Mouse (Mus musculus): ENCODE measurements around the gene St3gal5. TPM values are rescaled to one million over a fixed set of nuclear protein-coding genes. Genes with fewer than 3 reads are reported as not detected.

Gene St3gal5
- polyA plus RNA-seq, 1 experiment: 10.4 TPM

DNA sequence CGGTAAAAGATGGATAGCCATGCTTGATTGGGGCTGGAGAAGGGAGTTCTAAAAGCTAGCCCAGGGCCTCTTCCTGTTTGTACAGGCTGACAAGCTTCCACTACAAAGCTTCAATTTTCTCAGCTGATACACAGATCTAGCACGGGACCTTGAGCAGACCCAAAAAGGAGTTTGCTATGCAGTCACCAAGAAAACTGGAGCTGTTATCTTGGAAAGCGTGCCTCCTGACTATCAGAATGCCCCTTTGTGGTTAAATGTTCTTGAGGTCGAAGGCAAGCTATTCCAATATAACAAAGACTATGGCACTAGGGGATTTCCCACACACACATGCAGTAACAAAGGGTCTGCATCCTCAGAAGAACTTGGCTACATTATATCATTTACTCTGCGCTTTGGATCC is 1.2 kb upstream of the St3gal5 start:
- H3K4me1 ChIP-seq (ENCODE audit: control insufficient read depth, insufficient read depth, low read length): no peaks in the 10 kb centered on the region

GRCm38 (mm10) chr6:72096669-72097068 is 723 bp upstream of the St3gal5 start:
- no peaks in the 10 kb centered on the region for H3K4me1 ChIP-seq (ENCODE audit: control insufficient read depth, insufficient read depth, low read length)
- TF ChIP-seq POLR2A (IDR thresholded peaks at IDR 0.05; ENCODE audit: low read depth, low read length) (no peak), CTCF (conservative IDR thresholded peaks at IDR 0.05; ENCODE audit: insufficient read depth, insufficient read length, low read depth, low read length) (no peak)
- no peak for DNase-seq
- H3K27me3 ChIP-seq (replicated peaks; ENCODE audit: control insufficient read depth, insufficient read depth, low read length): no peaks in the 10 kb centered on the region
- H3K4me3 ChIP-seq (ENCODE audit: insufficient read depth, low read depth, low read length): peak overlapping the region; percentile 69; the same call in 1 of the 2 replicates
- H3K36me3 ChIP-seq (ENCODE audit: control insufficient read depth, insufficient read depth, low read length): no peaks in the 10 kb centered on the region
- no peak overlapping the region for H3K27ac ChIP-seq (ENCODE audit: insufficient read depth, low read depth, low read length)
- 59% methylated on average over 8 of the region's 8 CpGs for WGBS

More for the DNA sequence above, 1.2 kb upstream of the St3gal5 start:
- TF ChIP-seq CTCF (conservative IDR thresholded peaks at IDR 0.05; ENCODE audit: insufficient read depth, insufficient read length, low read depth, low read length) (no peak), POLR2A (IDR thresholded peaks at IDR 0.05; ENCODE audit: low read depth, low read length) (no peak)
- peak overlapping the region; percentile 39; the same call in 1 of the 2 replicates for H3K27ac ChIP-seq (ENCODE audit: insufficient read depth, low read depth, low read length)
- H3K27me3 ChIP-seq (replicated peaks; ENCODE audit: control insufficient read depth, insufficient read depth, low read length): no peaks in the 10 kb centered on the region
- no peak overlapping the region for H3K4me3 ChIP-seq (ENCODE audit: insufficient read depth, low read depth, low read length)
- peak; percentile 31 for DNase-seq
- WGBS: 67% methylated on average over 5 of the region's 5 CpGs
- no peaks in the 10 kb centered on the region for H3K36me3 ChIP-seq (ENCODE audit: control insufficient read depth, insufficient read depth, low read length)

DNA sequence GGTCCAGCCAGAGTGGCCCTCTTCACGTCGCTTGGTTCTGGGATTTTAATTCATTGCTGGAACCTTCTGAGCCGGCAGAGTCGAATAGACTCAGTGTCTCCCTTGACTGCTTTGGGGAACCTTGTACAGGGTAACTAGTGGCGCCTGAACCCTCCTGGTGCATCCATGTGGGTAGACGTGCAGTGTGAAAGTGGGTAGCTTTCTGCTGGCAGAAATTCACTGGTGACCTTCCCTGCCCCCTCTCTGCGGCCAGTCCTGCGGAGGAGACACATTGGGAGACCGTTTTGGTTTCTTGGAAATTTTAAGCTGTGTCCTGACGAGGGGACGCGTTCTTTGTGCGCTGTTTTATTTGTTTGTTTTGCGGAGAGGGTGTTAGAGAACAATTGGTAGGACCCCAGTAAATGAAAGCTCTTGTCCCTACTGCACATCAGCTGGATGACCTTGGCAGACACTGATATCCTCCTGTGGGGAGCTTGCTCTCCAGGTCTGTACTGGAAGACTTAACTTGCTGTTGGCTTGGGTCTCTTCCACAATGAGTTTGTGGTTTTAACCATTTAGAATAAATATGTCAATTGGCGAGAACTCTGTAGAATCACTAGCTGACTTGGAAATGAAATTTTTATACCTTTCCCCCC is 746 bp downstream of the St3gal5 start:
- TF ChIP-seq CTCF (conservative IDR thresholded peaks at IDR 0.05; ENCODE audit: insufficient read depth, insufficient read length, low read depth, low read length) (no peak), POLR2A (IDR thresholded peaks at IDR 0.05; ENCODE audit: low read depth, low read length) (no peak)
- Histone ChIP-seq H3K36me3 (ENCODE audit: control insufficient read depth, insufficient read depth, low read length) (no peaks in the 10 kb centered on the region), H3K27me3 (replicated peaks; ENCODE audit: control insufficient read depth, insufficient read depth, low read length) (no peaks in the 10 kb centered on the region), H3K4me1 (ENCODE audit: control insufficient read depth, insufficient read depth, low read length) (no peaks in the 10 kb centered on the region), H3K4me3 (ENCODE audit: insufficient read depth, low read depth, low read length) (peak overlapping the region; percentile 58), H3K27ac (ENCODE audit: insufficient read depth, low read depth, low read length) (no peak overlapping the region)
- WGBS: 16% methylated on average over 15 of the region's 15 CpGs
- DNase-seq: no peak

DNA sequence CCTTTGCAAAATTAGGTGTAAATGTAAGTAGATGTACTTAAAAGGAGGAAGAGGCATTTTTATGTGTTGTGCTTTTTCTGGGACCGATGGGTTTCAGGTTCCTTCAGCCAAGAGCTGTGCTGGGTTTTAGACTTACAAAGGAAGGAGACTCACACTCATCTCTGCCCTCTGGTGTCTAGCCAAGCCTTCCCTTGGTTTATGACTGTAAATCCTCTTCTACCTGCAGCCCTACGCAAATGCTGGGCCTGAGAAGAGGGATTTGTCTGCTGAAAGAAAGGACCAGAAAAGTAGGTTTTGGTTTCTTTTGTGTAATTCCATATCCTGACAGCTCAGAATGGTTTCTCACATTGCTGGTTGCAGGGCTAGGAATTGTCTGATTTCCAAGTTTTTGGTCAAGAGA is 1.3 kb downstream of the St3gal5 start:
- H3K27ac ChIP-seq (ENCODE audit: insufficient read depth, low read depth, low read length): no peak overlapping the region
- no peak overlapping the region for H3K4me3 ChIP-seq (ENCODE audit: insufficient read depth, low read depth, low read length)
- peak; percentile 17 for DNase-seq
- H3K36me3 ChIP-seq (ENCODE audit: control insufficient read depth, insufficient read depth, low read length): no peaks in the 10 kb centered on the region
- H3K4me1 ChIP-seq (ENCODE audit: control insufficient read depth, insufficient read depth, low read length): no peaks in the 10 kb centered on the region
- no peaks in the 10 kb centered on the region for H3K27me3 ChIP-seq (replicated peaks; ENCODE audit: control insufficient read depth, insufficient read depth, low read length)
- TF ChIP-seq CTCF (conservative IDR thresholded peaks at IDR 0.05; ENCODE audit: insufficient read depth, insufficient read length, low read depth, low read length): no peak; the same call in 1 of the 2 replicates
- TF ChIP-seq POLR2A (IDR thresholded peaks at IDR 0.05; ENCODE audit: low read depth, low read length): no peak
- 53% methylated on average over 2 of the region's 2 CpGs for WGBS

DNA sequence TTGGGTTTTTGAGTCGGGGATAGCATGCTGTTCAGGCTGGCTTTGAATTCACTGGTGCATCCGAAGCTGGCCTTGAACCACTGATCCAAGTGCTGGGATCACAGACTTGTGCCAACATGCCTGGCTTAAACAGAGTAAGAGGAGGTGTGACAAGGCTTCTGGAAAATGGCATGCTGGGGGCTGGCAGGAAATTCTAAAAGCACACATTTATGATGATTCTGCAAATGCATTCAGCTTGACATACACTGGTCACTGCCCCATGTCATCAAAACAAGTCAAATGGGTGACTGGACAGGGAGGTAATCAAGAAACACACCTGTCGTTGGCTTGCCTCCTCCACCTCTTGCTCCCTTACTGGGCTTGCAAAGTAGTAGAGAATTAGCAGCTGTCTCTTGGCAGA is 1.9 kb downstream of the St3gal5 start:
- no peak for TF ChIP-seq POLR2A (IDR thresholded peaks at IDR 0.05; ENCODE audit: low read depth, low read length)
- no peak for TF ChIP-seq CTCF (conservative IDR thresholded peaks at IDR 0.05; ENCODE audit: insufficient read depth, insufficient read length, low read depth, low read length)
- H3K27me3 ChIP-seq (replicated peaks; ENCODE audit: control insufficient read depth, insufficient read depth, low read length): no peaks in the 10 kb centered on the region
- H3K4me1 ChIP-seq (ENCODE audit: control insufficient read depth, insufficient read depth, low read length): no peaks in the 10 kb centered on the region
- no peak overlapping the region for H3K27ac ChIP-seq (ENCODE audit: insufficient read depth, low read depth, low read length)
- WGBS: 55% methylated on average over 3 of the region's 3 CpGs
- DNase-seq: no peak
- no peak overlapping the region for H3K4me3 ChIP-seq (ENCODE audit: insufficient read depth, low read depth, low read length)
- H3K36me3 ChIP-seq (ENCODE audit: control insufficient read depth, insufficient read depth, low read length): no peaks in the 10 kb centered on the region

DNA sequence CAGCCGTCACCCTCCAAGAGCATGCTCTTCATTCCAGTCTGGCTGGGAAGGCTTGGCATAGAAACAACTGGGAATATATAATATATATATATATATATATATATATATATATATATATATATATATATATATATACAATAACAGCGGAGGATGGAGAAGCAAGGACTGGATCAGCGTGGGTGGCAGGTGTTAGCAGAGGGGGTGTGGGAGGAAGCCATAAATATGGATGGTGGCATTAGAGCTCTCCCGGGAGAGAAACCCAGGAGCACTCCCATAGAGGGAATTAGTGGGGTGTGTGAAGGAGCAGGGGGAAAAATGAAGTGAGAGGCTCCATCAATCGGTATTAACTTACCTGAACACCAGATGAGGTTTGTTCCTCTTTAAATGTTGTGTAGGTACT is 2.8 kb downstream of the St3gal5 start:
- 47% methylated on average over 5 of the region's 5 CpGs for WGBS
- DNase-seq: no peak
- Histone ChIP-seq H3K4me1 (ENCODE audit: control insufficient read depth, insufficient read depth, low read length) (no peaks in the 10 kb centered on the region), H3K36me3 (ENCODE audit: control insufficient read depth, insufficient read depth, low read length) (no peaks in the 10 kb centered on the region), H3K4me3 (ENCODE audit: insufficient read depth, low read depth, low read length) (no peak overlapping the region), H3K27ac (ENCODE audit: insufficient read depth, low read depth, low read length) (no peak overlapping the region), H3K27me3 (replicated peaks; ENCODE audit: control insufficient read depth, insufficient read depth, low read length) (no peaks in the 10 kb centered on the region)
- TF ChIP-seq CTCF (conservative IDR thresholded peaks at IDR 0.05; ENCODE audit: insufficient read depth, insufficient read length, low read depth, low read length) (no peak), POLR2A (IDR thresholded peaks at IDR 0.05; ENCODE audit: low read depth, low read length) (no peak)

DNA sequence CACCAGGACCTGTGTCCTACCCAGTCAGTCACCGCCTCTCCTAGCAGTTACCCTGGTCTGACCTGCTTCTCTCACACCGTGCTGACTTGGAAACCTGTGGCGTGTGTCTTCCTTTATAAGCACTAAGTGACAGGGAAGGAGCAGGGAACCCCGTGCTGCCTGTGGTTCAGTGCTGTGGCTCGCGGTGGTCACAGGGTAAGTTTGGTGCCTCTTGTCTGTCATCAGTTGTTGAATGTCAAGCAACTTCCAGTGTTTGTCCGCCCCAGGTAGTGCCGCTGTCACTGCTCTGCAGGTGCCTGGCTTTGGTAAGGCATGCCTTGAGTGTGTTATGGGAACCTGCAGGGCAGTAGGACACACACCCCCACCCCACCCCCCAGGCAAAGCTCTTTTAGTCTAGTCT is 3.5 kb downstream of the St3gal5 start:
- TF ChIP-seq CTCF (conservative IDR thresholded peaks at IDR 0.05; ENCODE audit: insufficient read depth, insufficient read length, low read depth, low read length) (no peak), POLR2A (IDR thresholded peaks at IDR 0.05; ENCODE audit: low read depth, low read length) (no peak)
- 79% methylated on average over 8 of the region's 8 CpGs for WGBS
- Histone ChIP-seq H3K4me1 (ENCODE audit: control insufficient read depth, insufficient read depth, low read length) (no peaks in the 10 kb centered on the region), H3K27me3 (replicated peaks; ENCODE audit: control insufficient read depth, insufficient read depth, low read length) (no peaks in the 10 kb centered on the region), H3K4me3 (ENCODE audit: insufficient read depth, low read depth, low read length) (no peak overlapping the region), H3K27ac (ENCODE audit: insufficient read depth, low read depth, low read length) (no peak overlapping the region), H3K36me3 (ENCODE audit: control insufficient read depth, insufficient read depth, low read length) (no peaks in the 10 kb centered on the region)
- no peak for DNase-seq
